Mouse (Mus musculus): ENCODE measurements around the gene Aoah.

Gene Aoah

GRCm38 (mm10) chr13:21066021-21066420 lies 272.1 kb downstream of the Aoah start:
- no peak for DNase-seq (ENCODE audit: low read depth, low spot score)

- DNase-seq (ENCODE audit: low read depth, low spot score), result no peak
Observed at GRCm38 (mm10) chr13:21074847-21075246, 280.9 kb downstream of the Aoah start, which contains the start of gene Olfr1370. Gene Olfr1370, minus strand, starts transcription at chr13:21074947.

- DNase-seq (ENCODE audit: low read depth, low spot score), result no peak
Observed at GRCm38 (mm10) chr13:21082686-21083085, 288.8 kb downstream of the Aoah start.
